Mouse (Mus musculus): ENCODE data around the gene Brd3.
A peak's percentile ranks its signal among the peaks of the same experiment; 100 is the strongest.
"Not testable (repeated sequence)": the region's sequence is repeated elsewhere in the genome, so short reads cannot be mapped to it uniquely, and the experiment has no call there.

Gene Brd3

DNA sequence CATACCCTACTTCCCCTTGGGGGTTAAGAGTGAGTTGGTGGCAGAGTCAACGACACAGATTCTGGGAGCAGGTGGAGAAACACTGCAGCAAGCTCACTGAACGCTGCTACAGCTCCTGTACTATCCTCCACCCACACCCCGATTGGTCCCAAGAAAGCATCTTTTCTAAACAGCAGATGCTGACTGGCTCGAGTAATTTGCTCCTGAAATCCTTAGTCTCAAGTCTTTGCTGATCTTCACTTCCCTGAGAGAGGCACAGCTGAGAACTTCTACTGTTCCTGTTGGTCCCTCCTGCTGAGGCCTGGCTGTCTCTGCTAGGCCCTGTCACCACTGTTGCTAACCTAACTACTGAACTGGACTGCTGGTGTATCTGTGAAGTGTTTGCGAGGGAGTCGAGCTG, 37.2 kb upstream of the Brd3 start:
- Histone ChIP-seq H3K27me3 (ENCODE audit: insufficient read depth, low read length) (no peaks in the 10 kb centered on the region), H3K4me1 (replicated peaks; ENCODE audit: low read depth, low read length) (peaks cover 54% of the 10 kb centered on the region), H3K4me3 (replicated peaks; ENCODE audit: low read length) (peak overlapping the region; percentile 33; the same call in 1 of the 2 replicates), H3K9me3 (ENCODE audit: low read length) (peaks cover 32% of the 10 kb centered on the region), H3K36me3 (ENCODE audit: insufficient read depth, low read length) (peaks cover 41% of the 10 kb centered on the region)
- TF ChIP-seq POU5F1 (IDR thresholded peaks at IDR 0.05; ENCODE audit: borderline replicate concordance, low read length) = no peak
- no peak for TF ChIP-seq CTCF (conservative IDR thresholded peaks at IDR 0.05; ENCODE audit: low read length)
- TF ChIP-seq NANOG (IDR thresholded peaks at IDR 0.05; ENCODE audit: borderline replicate concordance, low read length) = no peak

DNA sequence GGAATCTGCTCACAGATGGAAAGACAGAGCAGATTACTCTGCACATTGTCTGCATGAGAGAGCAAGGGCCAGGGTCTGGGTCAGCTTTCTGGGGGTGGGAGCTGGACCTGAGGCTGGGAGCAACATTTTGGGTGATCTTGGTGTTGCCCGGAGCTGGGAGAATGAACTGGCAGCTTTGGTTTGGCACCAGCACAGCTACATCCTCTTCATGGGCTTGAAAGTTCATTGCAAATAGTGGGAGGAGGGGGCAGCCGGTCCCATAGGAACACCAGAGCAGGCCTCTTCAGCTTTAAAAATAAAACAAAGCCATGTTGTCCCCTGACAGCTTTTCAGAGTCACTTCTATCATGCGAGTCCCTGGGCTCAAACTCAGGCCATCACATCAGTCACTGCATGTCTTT, 33.8 kb upstream of the Brd3 start:
- Histone ChIP-seq H3K27me3 (ENCODE audit: insufficient read depth, low read length) (no peaks in the 10 kb centered on the region), H3K36me3 (ENCODE audit: insufficient read depth, low read length) (peaks cover 44% of the 10 kb centered on the region), H3K9me3 (ENCODE audit: low read length) (peaks cover 3% of the 10 kb centered on the region), H3K4me3 (replicated peaks; ENCODE audit: low read length) (peak overlapping the region; percentile 78), H3K4me1 (replicated peaks; ENCODE audit: low read depth, low read length) (peaks cover 65% of the 10 kb centered on the region)
- TF ChIP-seq POU5F1 (IDR thresholded peaks at IDR 0.05; ENCODE audit: borderline replicate concordance, low read length) (no peak), CTCF (conservative IDR thresholded peaks at IDR 0.05; ENCODE audit: low read length) (no peak), NANOG (IDR thresholded peaks at IDR 0.05; ENCODE audit: borderline replicate concordance, low read length) (no peak)

DNA sequence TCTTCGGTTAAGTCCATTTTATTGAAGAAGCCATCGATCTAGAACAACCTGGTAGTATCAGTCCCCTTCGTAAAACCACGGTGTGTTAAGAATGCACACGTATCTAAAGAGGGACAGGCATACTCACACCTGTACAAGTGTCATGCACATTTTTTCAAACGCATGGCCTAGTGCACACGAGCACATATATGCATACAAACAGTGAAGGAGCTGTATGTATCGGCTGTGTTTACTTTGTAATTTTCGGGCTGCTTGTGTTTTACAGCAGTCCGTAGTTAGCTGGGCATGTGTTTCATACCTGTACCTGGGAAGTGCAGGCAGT, 33.0 kb upstream of the Brd3 start:
- no peaks in the 10 kb centered on the region for H3K27me3 ChIP-seq (ENCODE audit: insufficient read depth, low read length)
- peaks cover 52% of the 10 kb centered on the region for H3K36me3 ChIP-seq (ENCODE audit: insufficient read depth, low read length)
- H3K4me1 ChIP-seq (replicated peaks; ENCODE audit: low read depth, low read length) = peaks cover 71% of the 10 kb centered on the region
- TF ChIP-seq NANOG (IDR thresholded peaks at IDR 0.05; ENCODE audit: borderline replicate concordance, low read length) = no peak
- TF ChIP-seq CTCF (conservative IDR thresholded peaks at IDR 0.05; ENCODE audit: low read length) = no peak
- TF ChIP-seq POU5F1 (IDR thresholded peaks at IDR 0.05; ENCODE audit: borderline replicate concordance, low read length) = no peak
- H3K9me3 ChIP-seq (ENCODE audit: low read length) = no peaks in the 10 kb centered on the region
- H3K4me3 ChIP-seq (replicated peaks; ENCODE audit: low read length) = peak overlapping the region; percentile 78

DNA sequence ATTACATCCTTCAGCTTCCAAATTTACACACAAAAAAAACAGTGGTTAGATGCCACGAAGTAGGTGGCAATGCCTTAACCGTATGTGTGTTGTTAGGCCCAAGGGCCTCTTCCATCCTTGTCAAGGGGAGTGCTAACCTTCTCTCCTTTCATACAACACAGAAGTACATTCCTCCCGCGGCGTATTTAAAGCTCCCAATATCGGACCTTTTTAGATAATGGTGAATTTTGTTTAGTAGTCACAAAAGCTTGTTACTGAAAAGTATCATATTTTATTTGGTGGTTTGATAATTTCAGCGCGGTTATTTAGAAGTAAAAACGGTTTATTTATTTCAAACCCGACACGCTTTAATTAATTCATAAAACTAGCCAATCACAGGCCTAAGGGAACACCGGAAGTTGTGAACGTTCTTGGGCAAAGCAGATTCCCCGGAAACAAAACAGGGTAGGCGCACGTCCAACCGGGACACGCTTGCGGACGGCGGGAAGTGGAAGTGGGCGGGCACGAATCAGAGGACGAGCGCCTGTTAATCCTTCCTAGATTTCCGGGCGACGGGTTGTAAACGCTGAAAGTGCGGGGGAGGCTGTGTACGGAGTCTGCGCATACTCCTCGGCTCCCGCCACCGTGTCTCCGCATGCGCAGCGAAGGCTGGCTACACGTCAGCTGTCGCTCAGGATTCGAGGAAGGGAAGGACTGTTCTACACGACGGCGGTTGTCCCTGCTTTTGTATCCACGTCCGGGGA, 32.5 kb upstream of the Brd3 start:
- Histone ChIP-seq H3K4me3 (replicated peaks; ENCODE audit: low read length) (peak overlapping the region; percentile 78), H3K36me3 (ENCODE audit: insufficient read depth, low read length) (peaks cover 57% of the 10 kb centered on the region), H3K9me3 (ENCODE audit: low read length) (no peaks in the 10 kb centered on the region), H3K27me3 (ENCODE audit: insufficient read depth, low read length) (no peaks in the 10 kb centered on the region), H3K4me1 (replicated peaks; ENCODE audit: low read depth, low read length) (peaks cover 73% of the 10 kb centered on the region)
- no peak for TF ChIP-seq POU5F1 (IDR thresholded peaks at IDR 0.05; ENCODE audit: borderline replicate concordance, low read length)
- no peak for TF ChIP-seq CTCF (conservative IDR thresholded peaks at IDR 0.05; ENCODE audit: low read length)
- no peak for TF ChIP-seq NANOG (IDR thresholded peaks at IDR 0.05; ENCODE audit: borderline replicate concordance, low read length)

DNA sequence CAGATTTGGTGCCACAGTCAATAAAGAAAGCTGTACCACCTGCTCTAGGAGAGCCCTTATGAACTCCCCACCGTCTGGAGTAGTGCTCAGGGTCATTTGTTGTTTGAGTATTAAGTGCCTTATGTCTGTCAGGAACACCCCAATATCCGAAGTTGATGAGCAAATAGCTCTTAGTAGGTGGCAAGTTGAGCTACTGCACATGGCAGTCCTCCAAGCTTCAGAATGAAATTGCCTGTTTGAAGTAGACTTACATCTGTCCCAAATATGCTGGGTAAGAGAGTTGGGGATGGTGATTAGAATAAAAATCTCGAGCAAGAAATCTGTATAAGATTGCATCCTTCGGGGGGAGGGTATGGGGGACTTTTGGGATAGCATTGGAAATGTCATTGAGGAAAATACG, 31.9 kb upstream of the Brd3 start:
- Histone ChIP-seq H3K4me3 (replicated peaks; ENCODE audit: low read length) (peak overlapping the region; percentile 37), H3K9me3 (ENCODE audit: low read length) (no peaks in the 10 kb centered on the region), H3K27me3 (ENCODE audit: insufficient read depth, low read length) (no peaks in the 10 kb centered on the region), H3K36me3 (ENCODE audit: insufficient read depth, low read length) (peaks cover 60% of the 10 kb centered on the region), H3K4me1 (replicated peaks; ENCODE audit: low read depth, low read length) (peaks cover 73% of the 10 kb centered on the region)
- TF ChIP-seq NANOG (IDR thresholded peaks at IDR 0.05; ENCODE audit: borderline replicate concordance, low read length) = no peak

DNA sequence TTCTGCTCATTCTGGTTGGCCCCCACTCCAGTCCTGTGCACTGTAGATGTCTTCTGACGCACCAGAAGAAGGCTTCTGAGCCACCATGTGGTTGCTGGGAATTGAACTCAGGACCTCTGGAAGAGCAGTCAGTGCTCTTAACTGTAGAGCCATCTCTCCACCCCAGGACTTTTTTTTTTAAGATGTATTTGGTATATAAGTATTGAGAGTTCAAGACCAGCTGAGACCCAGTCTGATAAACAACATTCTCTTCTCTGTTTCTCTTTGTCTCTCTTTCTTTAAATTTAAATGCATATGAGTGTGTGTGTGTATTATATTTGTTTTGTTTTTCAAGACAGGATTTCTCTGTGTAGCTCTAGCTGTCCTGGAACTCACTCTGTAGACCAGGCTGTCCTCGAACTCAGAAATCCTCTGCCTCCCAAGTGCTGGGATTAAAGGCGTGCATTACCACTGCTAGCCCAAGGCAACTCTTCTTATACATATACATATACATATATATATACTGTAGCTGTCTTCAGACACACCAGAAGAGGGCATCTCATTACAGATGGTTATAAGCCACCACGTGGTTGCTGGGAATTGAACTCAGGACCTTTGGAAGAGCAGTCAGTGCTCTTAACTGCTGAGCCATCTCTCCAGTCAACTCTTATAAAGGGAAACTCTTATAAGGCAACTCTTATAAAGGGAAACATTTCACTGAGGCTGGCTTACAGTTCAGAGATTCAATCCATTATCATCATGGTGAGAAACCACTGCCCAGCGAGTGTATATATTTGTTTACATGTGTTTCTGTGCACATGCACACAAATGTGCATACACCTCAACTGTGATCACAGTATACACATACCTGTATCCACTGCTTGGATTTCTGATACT, 31.2 kb upstream of the Brd3 start:
- Histone ChIP-seq H3K36me3 (ENCODE audit: insufficient read depth, low read length) (peaks cover 62% of the 10 kb centered on the region), H3K4me1 (replicated peaks; ENCODE audit: low read depth, low read length) (peaks cover 76% of the 10 kb centered on the region)
- H3K27me3 ChIP-seq (ENCODE audit: insufficient read depth, low read length); H3K4me3 ChIP-seq (replicated peaks; ENCODE audit: low read length); H3K9me3 ChIP-seq (ENCODE audit: low read length): not testable (repeated sequence)

DNA sequence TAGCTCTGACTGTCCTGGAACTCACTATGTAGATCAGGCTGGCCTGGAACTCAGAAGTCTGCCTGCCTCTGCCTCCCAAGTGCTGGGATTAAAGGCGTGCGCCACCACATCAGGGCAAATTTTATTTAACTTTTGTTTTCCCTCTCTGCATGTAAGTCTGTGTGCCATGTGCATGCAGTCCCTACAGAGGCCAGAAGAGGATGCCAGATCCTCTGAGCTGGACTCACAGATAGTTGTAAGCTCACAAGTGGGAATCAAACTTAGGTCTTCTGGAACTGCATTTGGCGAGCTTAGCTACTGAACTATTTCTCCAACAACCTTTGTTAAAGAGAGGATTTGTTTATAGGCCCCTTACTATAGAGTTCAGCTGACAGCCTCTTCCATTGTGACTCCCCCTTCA, 10.8 kb upstream of the Brd3 start:
- H3K4me3 ChIP-seq (replicated peaks; ENCODE audit: low read length) = no peak overlapping the region
- peaks cover 67% of the 10 kb centered on the region for H3K36me3 ChIP-seq (ENCODE audit: insufficient read depth, low read length)
- H3K27me3 ChIP-seq (ENCODE audit: insufficient read depth, low read length) = no peaks in the 10 kb centered on the region
- no peaks in the 10 kb centered on the region for H3K9me3 ChIP-seq (ENCODE audit: low read length)
- TF ChIP-seq CTCF (conservative IDR thresholded peaks at IDR 0.05; ENCODE audit: low read length) = peak; percentile 80
- no peak for TF ChIP-seq POU5F1 (IDR thresholded peaks at IDR 0.05; ENCODE audit: borderline replicate concordance, low read length)
- peaks cover 64% of the 10 kb centered on the region for H3K4me1 ChIP-seq (replicated peaks; ENCODE audit: low read depth, low read length)

DNA sequence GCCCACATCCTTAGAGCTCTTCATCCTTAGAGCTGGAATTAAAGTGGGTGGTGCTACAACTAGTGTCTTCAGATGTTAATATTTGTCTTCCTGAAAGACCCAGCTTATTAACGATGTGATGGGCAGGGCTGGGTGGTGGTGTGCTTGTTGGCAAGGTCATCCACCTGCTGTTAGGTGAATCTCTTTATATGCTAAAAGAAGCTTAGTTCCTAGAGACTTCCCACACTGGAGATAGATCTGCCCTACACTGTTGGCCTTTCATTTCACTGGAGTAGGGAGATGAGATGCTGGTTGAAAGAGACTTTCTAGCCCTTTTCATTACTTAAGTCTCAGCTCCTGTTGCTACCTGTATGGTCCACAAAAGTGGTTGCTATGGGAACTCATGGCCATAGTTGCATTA, 8.8 kb upstream of the Brd3 start:
- Histone ChIP-seq H3K4me1 (replicated peaks; ENCODE audit: low read depth, low read length) (peaks cover 73% of the 10 kb centered on the region), H3K27me3 (ENCODE audit: insufficient read depth, low read length) (no peaks in the 10 kb centered on the region), H3K9me3 (ENCODE audit: low read length) (0 out of 2 replicates have a peak, but pooled peaks cover 4% of the 10 kb centered on the region), H3K4me3 (replicated peaks; ENCODE audit: low read length) (peak overlapping the region; percentile 99), H3K36me3 (ENCODE audit: insufficient read depth, low read length) (peaks cover 51% of the 10 kb centered on the region)
- TF ChIP-seq CTCF (conservative IDR thresholded peaks at IDR 0.05; ENCODE audit: low read length) = no peak
- TF ChIP-seq NANOG (IDR thresholded peaks at IDR 0.05; ENCODE audit: borderline replicate concordance, low read length) = no peak
- no peak for TF ChIP-seq POU5F1 (IDR thresholded peaks at IDR 0.05; ENCODE audit: borderline replicate concordance, low read length)

All from E14TG2a.4 (cell line).